Mouse (Mus musculus) brown adipose tissue, adult 24 weeks (tissue): Measurements from ENCODE around the gene Pcbp3. TPM values are rescaled to one million over a fixed set of nuclear protein-coding genes. Genes with fewer than 3 reads are reported as not detected.

ENCODE experiments used
- H3K27ac ChIP-seq: fragments of 200-500 bp; replicated peaks from 2 replicates; pipeline ENCODE4 v1.5.1; 2012; ENCODE audit warnings: low read depth, mild to moderate bottlenecking, low read length
- H3K4me1 ChIP-seq: fragments of 200-500 bp; 2 replicates; pipeline ENCODE4 v1.6.1; 2012; ENCODE audit warnings: low read length, mixed read lengths; ENCODE audit not compliant: control insufficient read depth, insufficient read depth, insufficient read length
- H3K4me3 ChIP-seq: fragments of 200-500 bp; 2 replicates; pipeline ENCODE4 v1.5.1; 2012; ENCODE audit warnings: low read depth, mild to moderate bottlenecking, low read length, moderate library complexity; ENCODE audit not compliant: insufficient read depth
- polyA plus RNA-seq: library from polyadenylated mRNA; stranded (reverse); fragments of >200 nt; gene quantifications from 2 replicates; pipeline ENCODE4 v1.2.4, GENCODE M21; 2012; ENCODE audit not compliant: missing spikeins, insufficient read depth, insufficient read length

Pcbp3 gene
- polyA plus RNA-seq, 1 experiment, result 17.4 TPM

GRCm38 (mm10) chr10:76844901-76845300 is 116.8 kb downstream of the Pcbp3 start:
- Histone ChIP-seq H3K27ac (no peak overlapping the region), H3K4me1 (no peaks in the 10 kb centered on the region), H3K4me3 (no peak overlapping the region)

DNA sequence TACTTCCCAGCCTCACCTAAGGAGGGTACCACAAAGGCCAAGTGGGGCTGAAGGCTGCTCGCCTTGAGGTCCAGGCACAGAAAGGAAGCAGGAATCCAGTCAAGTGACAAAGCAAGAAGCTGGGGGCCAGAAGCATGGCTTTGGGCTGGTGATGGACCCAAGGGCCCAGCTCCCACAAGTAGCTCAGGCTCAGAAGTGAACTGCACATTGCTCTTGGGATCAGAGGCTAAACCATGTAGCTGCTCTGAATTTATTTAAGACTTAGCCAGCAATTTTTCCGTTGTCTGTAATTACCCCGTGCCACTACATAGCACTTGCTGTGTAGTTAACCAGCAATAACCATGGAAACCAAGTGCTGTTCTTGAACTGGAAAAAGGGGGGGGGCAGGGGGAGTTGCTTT is 117.3 kb downstream of the Pcbp3 start:
- no peak overlapping the region for H3K27ac ChIP-seq
- no peak overlapping the region for H3K4me3 ChIP-seq
- H3K4me1 ChIP-seq, result no peaks in the 10 kb centered on the region

DNA sequence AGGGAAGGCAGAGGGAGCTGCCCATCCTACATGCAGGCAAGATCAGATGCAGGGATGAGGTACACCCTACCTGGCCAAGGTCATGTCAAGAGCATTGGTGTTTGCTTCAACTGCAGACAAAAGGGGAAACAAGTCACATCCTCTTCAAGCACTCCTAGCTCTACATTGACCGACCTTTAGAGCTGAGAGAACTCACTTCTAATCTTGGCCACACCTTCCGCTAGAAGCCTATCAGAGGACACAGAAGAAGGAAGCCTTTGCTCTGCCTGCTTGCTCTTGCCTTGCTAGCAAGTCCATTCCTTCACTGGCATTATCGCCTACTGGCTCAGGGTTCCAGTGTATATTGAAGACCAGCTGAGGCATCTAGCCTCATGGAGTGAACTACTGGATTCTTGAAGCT is 119.6 kb downstream of the Pcbp3 start:
- Histone ChIP-seq H3K4me1 (no peaks in the 10 kb centered on the region), H3K27ac (no peak overlapping the region), H3K4me3 (no peak overlapping the region)

- no peaks in the 10 kb centered on the region for H3K4me1 ChIP-seq
- no peak overlapping the region for H3K27ac ChIP-seq
- no peak overlapping the region for H3K4me3 ChIP-seq
Measured at GRCm38 (mm10) chr10:76841220-76841619, 120.5 kb downstream of the Pcbp3 start.

DNA sequence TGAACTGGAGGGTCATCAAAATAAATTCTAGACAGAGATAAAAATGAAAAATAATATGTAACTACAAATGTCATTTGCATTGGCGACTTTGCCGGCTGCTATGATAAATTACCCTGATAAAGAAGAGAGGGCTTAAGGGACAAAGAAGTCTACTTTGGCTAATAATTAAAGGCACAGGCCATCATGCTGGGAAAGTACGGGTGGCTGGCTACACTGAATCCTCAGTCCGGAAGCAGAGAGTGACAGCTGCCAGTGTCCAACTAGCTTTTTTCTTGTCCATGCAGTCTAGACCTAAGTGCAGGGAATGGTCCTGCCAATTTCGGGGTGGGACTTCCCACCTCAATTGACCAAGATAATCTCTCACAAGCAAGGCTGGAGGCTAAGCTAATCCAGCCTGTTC is 121.1 kb downstream of the Pcbp3 start:
- H3K4me1 ChIP-seq, result no peaks in the 10 kb centered on the region
- no peak overlapping the region for H3K4me3 ChIP-seq
- H3K27ac ChIP-seq, result no peak overlapping the region

DNA sequence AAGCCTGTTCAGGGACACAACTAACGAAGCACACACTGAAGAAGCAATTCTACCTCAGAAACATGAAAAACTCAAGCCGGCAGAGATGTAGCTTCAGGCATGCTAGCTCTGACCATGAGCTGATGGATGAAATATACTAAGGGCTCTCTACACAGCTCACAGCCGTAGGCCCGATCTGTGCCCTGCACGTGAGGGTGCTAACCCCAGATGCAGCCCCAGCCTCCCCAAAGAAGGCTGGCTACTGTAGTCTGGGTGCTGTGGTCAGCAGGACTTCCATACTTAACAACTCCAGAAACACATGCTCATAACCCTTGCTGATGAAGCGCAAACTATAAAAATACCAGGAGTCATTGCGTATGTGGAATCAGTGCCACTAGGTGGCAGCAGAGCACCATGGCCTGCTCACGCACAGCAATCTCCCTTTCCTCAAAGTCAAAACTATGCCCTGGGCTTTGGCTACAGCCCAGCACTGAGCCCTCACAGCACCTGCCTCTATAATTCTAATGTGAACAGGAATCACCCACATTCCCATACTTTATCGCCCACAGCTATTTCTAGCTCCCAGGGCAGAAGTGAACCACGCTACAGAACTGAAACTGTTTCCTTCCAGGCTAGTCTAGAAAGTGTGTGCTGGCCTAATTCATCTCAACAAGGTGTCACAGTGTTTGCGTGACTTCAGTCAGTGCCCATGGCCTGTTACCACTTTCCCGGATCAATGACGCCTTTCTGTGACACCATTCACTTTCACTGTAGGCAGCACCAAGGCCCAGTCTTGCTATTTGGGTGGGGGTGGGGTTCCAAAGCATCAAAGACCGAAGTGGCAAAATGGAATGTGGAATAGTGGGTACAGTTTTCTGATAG is 126.0 kb downstream of the Pcbp3 start:
- Histone ChIP-seq H3K4me1 (no peaks in the 10 kb centered on the region), H3K27ac (no peak overlapping the region), H3K4me3 (no peak overlapping the region)

DNA sequence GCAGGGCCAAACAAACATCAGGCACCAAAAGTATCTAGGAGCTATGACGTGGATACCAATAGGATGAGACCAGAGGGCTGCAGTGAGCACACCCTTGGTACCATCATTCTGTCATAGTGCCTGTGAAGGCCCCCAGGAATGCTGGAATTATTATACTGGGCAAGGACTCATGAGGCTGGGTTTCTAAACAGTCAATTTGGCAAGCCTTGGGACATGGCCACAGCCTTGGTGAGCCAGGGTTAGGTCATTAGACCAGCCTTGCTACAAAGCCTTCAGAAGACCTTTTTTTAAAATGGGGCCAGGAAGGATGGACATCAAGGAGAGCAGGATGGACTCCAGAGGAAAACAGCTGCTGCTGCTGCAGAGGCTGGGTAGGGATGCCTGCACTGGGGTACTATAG is 128.8 kb downstream of the Pcbp3 start:
- Histone ChIP-seq H3K4me3 (no peak overlapping the region), H3K4me1 (no peaks in the 10 kb centered on the region), H3K27ac (no peak overlapping the region)

GRCm38 (mm10) chr10:76831915-76832314 is 129.8 kb downstream of the Pcbp3 start:
- Histone ChIP-seq H3K4me1 (no peaks in the 10 kb centered on the region), H3K27ac (no peak overlapping the region), H3K4me3 (no peak overlapping the region)

DNA sequence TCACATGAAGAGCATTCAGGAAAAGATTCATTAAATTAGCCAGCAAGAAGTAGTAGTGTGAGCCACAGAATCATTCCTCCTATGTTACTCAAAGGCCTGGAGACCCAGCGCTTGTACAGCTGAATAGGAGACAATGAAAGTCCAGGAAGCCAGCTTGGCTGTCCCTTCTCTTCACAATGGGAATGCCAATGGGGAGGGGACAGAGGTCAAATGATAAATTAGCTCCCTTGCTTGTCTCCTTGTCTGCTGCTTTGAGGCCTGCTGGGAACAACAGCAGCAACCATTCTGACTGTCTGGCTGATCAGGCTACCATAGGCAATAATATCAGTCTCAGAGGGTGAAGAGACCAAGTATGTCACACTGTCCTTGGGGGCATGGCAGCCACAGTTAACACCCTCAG is 130.5 kb downstream of the Pcbp3 start:
- Histone ChIP-seq H3K4me3 (no peak overlapping the region), H3K27ac (no peak overlapping the region), H3K4me1 (no peaks in the 10 kb centered on the region)

DNA sequence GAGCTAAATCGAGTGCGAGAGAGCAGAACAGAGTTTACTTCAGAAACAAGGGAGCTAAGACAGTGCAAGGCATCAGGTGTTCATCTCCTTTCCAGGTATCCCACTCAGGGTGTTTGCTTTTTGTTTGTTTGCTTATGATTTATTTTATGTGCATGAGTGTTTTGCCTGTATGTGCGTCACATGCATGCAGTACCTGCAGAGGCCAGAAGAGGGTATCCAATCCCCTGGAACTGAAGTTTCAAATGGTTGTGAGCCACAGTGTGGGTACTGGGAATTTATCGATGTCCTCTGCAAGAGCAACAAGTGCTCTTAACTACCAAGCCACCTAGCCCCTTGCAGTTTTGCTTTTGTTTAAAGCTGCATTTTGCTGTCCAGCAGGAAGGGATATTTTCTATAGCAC is 132.8 kb downstream of the Pcbp3 start:
- Histone ChIP-seq H3K4me3 (no peak overlapping the region), H3K27ac (no peak overlapping the region), H3K4me1 (no peaks in the 10 kb centered on the region)

DNA sequence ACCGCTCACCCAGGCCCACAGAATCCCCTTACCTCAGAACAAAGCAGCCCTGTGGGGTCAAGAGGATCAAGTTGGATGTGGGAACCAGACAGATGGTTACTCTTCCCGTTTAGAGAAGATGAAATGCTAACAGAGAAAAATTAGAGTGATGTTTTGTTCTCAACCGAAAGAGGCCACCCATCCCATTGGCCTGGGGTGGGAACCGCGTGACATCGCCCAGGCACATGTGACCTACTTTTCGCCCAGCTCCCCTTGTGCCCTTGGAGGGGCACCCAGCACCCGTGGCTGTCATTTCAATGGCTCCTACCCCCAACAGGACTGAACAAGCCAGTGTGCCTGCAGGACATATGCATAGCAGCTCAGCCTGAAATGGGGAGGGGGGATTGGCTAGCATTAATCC is 139.0 kb downstream of the Pcbp3 start:
- Histone ChIP-seq H3K4me1 (no peaks in the 10 kb centered on the region), H3K27ac (no peak overlapping the region), H3K4me3 (no peak overlapping the region)

DNA sequence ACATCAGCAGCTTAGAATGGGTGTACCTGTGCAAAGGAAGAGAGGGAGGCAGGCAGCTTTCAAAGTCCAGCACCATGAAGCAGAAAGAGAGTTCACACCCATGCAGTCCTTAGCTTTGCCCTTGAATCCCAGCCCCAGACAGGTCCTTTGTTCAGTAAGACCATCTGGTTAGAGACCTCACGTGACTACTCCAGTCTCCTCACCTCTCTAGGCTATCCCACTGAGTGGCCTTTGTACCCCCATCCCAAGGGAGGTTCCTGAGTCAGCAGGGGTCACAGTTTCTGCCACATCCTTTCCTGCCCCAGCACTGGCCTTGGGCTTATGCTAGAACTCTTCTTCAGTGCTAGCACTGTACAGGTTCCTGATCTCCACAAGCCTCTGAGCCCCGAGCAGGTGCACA is 142.4 kb downstream of the Pcbp3 start:
- no peak overlapping the region for H3K4me3 ChIP-seq
- H3K27ac ChIP-seq, result no peak overlapping the region
- no peaks in the 10 kb centered on the region for H3K4me1 ChIP-seq

DNA sequence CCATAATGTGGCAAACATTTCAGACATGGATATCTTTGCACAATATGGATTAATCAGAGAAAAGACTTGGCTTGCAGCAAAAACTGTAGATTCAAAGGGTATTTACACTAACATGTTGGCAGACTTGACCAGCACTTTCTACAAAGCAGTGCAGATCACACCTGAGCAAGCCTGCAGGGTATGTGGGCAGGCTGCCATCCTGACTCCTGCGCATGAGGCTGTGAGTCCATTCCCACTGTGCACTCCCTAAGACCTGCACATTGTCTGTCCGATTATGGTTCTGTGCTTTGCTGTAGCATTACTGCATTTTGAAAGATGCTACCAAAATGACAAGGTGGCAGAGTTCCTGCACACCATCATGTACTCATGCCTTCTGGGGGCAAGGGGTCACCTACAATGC is 143.3 kb downstream of the Pcbp3 start:
- no peak overlapping the region for H3K4me3 ChIP-seq
- no peak overlapping the region for H3K27ac ChIP-seq
- H3K4me1 ChIP-seq, result no peaks in the 10 kb centered on the region

GRCm38 (mm10) chr10:76816930-76817329 is 144.8 kb downstream of the Pcbp3 start:
- no peak overlapping the region for H3K27ac ChIP-seq
- H3K4me1 ChIP-seq, result no peaks in the 10 kb centered on the region
- H3K4me3 ChIP-seq, result no peak overlapping the region

GRCm38 (mm10) chr10:76816436-76816835 is 145.3 kb downstream of the Pcbp3 start:
- H3K27ac ChIP-seq, result no peak overlapping the region
- H3K4me3 ChIP-seq, result no peak overlapping the region
- H3K4me1 ChIP-seq, result no peaks in the 10 kb centered on the region

GRCm38 (mm10) chr10:76815481-76815880 is 146.2 kb downstream of the Pcbp3 start:
- Histone ChIP-seq H3K4me3 (no peak overlapping the region), H3K4me1 (no peaks in the 10 kb centered on the region), H3K27ac (no peak overlapping the region)
